Mouse (Mus musculus) liver, embryonic 14.5 days (tissue): ENCODE measurements around the gene Cpne5.

Experiments
- CTCF ChIP-seq: IDR thresholded peaks from 2 replicates; pipeline ENCODE4 v1.5.1; 2016; ENCODE audit warnings: antibody characterized with exemption, low read depth, control low read depth
- EP300 ChIP-seq: IDR thresholded peaks from 2 replicates; pipeline ENCODE4 v1.6.1; 2016; ENCODE audit warnings: antibody characterized with exemption, low read depth

GRCm38 (mm10) chr17:29156396-29156795 is 81.6 kb downstream of the Cpne5 start:
- TF ChIP-seq CTCF (no peak), EP300 (no peak)
